Mouse (Mus musculus): ENCODE data around the gene Top2b.
A peak's percentile ranks its signal among the peaks of the same experiment; 100 is the strongest.

The Top2b gene

DNA sequence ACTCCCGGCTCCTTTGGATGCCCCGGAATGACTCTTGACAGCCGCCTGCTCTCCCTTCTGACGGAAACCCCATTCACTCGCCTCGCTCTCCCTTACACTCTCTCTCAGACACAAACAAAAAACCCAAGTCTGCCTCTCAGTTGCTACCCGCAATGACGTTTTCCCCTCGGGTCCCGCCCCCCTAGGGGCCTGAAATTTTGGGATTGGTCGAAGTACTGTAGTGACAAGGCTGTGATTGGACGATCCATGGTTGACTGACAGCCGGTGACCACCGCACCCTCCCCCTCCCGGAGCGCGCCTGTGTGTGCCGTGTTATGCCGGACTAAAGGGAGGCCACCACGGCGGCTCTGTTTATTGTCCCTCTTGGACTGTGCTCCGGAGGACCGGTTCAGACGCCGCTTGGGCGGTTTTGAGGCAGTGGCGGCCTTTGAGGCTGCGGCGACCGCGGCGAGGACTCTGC lies at the start of gene Top2b:
Gene Top2b, plus strand, starts transcription at position 302 of the 460 bp plus-strand sequence.
- DNase-seq (ENCODE audit: low spot score in 2 of 2) = peak; percentile 94 to 97

DNA sequence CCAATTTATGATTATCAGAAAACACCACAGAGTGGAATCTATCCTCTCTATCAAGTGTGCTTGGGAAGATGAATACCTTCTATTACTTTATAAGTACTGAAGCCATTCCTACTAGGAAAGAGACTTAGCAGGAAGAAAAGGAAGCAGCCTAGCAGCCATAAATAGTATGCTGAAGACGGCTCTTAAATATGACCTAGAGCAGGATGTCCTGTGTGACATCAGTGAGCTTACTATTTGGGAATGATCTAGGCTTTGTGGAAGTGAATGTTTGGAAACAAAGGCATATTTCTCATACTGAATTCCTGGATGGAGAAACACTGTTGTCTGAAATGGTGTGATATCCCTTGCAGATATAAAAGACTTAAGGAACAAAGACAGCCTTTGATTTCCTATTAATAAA lies 48.3 kb upstream of the Top2b start:
- no peak for DNase-seq (ENCODE audit: low spot score in 2 of 2)

DNA sequence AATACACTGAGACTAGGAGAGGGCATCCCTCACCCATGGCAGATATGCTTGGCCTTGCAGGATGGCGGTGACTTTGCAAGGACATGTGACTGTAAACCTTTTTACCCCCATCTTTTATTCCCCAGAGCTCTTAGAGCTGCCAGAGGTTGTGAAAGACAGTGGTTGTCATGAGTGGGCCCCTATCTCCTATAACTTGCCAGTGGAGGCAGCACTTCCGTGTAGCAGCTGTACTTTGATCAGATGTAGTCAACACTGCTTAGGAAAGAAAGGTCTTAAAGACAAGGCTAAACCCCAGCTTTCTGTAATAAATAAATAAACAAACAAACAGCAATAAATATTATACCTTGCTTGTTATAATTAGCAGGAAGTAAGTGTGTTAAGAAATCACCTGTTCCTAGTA lies 45.2 kb upstream of the Top2b start:
- no peak for DNase-seq (ENCODE audit: low spot score in 2 of 2)

DNA sequence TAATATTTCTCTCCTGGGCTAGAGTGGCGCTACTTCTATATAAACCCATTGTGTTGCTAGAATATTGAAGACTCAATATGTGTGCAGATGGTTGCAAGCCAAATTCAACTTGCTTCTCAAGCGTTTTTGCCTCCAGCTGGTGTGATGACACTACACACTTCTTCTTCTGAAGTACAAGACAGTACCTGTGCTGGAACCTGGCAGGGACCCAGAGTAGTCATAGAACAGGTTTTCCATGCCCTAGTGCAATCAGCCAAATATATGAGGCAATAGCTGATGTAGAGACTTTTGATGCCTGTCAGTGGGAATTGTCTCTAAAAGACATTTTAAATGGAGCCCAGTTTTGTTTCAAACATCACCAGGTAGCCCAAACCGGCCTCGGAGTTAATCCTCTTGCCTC lies 40.6 kb upstream of the Top2b start:
- DNase-seq (ENCODE audit: low spot score in 2 of 2) = no peak

DNA sequence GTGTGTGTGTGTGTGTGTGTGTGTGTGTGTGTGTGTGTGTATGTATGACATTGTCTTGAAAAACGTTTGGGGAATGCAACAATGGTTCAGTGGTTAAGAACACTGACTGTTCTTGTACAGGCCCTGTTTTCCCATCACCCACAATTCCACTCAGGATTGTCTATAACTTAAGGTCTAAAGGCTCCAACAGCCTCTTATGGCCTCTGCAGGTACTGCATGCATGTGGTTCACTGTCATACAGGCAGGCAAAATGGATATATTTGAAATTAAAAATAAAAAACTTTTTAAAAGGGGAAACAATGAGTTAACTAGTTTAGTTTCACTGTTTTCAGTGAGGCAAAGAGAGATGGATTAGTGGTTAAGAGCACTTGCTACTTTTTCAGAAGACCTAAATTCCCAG lies 39.8 kb upstream of the Top2b start:
- no peak for DNase-seq (ENCODE audit: low spot score in 2 of 2)

DNA sequence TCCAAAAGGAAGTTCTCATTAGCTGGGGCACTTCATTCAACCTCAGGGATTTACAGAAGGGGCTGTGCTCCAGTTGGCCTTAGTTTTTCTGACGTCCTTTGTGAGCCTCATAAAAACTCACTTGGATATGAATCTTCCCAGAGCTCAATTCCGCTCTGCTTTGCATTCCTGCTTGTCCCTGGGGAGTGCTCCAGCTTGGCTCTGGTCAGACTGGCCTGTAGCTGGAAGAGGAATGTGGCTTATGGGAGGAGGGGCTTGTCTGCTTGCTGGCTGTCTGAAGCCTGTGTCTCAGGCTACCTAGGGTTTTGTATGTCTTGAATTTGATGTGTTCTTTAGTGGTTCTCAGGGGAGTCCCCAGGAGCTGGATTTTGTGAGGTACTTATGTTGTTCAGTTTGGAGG lies 36.4 kb upstream of the Top2b start:
- no peak for DNase-seq (ENCODE audit: low spot score in 2 of 2)

DNA sequence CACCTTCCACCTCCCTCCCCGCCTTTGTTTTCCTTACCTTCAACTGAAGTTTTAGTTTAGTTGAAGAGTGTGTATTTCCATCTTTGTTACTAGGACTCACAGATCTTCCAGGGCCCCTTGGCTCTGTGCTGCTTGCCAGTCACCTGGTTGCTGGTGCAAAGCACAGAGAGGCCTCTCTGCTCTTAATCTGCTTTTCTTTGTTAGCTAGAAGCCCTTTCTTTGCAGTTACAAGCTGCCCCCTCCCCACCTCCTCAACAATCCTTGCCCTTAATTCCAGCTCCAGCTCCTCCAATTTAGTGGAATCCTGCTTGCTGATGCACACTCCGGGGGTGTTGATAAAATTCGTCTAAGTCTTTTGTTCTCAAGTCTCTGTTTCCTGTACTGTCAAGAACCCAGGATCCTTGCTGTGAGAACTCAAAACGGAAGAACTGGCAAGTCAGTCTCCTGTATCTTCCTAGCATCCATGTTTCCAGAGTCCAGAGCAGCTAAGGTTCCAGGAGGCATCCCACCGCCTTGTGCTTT lies 36.0 kb upstream of the Top2b start:
- DNase-seq (ENCODE audit: low spot score in 2 of 2) = no peak

DNA sequence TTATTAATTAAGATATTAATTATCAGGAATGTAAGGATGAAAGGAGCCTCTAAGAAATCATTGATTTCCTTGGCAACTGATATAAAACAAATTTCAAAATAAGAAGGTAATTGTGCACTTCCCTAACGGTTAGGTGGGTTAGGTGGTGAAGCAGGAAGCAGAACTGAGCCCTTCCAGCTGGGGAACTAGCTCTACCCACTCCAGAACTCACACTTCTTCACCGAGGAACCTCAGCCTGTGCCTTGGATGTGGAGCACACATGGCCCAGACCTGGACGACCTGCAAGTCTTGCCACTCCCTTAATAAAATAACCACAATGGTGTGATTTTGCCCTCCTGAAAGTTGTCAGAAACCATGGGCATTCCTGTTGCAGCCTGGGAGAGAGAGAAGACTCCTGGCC lies 35.2 kb upstream of the Top2b start:
- no peak for DNase-seq (ENCODE audit: low spot score in 2 of 2)

DNA sequence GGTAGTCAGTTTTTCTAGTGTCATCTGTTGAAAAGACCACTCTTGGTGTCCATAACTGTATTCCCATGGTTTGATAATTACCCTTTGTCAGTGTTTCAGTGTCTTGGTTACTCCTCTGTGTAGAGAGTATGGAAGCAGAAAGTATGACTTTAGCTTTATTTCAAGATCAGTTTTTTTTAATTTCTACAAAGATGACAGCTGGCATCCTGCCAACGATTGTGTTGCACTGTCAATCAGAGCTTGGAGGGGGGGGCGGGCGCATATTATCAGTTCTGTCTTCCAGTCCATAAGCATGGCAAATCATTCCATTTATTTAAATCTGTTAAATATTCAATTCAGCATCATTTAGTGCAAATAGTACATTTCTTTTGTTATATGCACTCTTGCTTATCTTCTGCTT lies 30.7 kb upstream of the Top2b start:
- no peak for DNase-seq (ENCODE audit: low spot score in 2 of 2)

DNA sequence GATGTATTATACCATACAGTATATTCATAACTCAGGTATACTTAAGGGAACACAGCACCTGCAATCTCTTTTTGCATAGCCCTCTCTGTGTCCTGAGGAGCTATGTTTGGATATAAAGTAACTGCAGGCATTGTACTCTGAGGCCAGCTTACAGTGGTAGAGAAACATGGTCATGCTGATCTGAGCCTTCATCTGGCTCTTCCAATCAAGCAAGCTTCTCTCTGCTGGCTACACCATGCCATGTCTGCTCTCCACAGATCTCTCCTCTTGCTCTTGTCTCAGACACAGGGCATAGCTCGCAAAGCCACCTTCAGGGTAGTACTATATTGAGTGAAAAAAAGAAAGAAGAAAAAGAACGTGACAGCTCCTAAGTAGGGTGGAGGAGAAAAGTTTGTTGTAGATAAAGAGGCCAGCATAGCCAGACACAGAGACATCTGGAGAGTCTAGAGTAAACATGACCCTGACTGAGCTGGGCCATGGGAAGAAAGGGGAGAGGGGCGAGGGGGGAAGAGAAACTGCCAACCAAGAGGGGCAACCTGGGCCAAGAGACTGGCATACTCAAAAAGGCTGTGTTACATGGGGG lies 29.1 kb upstream of the Top2b start:
- no peak for DNase-seq (ENCODE audit: low spot score in 2 of 2)

DNA sequence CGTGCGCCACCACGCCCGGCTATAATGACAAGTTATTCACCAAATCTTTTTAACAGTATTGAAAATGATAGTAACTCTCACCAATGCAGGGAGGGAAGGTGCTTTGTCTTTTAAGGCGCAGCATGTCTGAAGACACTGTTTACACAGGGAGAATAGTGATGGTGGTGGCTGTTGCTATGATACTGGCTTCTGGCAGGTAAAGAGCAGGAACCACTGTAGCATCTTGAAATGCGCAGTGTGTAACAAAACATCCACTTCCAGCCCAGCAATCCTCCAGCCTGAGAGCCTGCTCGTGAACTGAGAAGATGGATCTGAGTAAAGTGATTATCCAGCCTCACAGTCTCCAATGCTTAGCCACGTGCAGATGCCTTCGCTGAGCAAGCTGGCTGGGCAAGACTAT lies 17.5 kb upstream of the Top2b start:
- DNase-seq (ENCODE audit: low spot score in 2 of 2) = no peak

DNA sequence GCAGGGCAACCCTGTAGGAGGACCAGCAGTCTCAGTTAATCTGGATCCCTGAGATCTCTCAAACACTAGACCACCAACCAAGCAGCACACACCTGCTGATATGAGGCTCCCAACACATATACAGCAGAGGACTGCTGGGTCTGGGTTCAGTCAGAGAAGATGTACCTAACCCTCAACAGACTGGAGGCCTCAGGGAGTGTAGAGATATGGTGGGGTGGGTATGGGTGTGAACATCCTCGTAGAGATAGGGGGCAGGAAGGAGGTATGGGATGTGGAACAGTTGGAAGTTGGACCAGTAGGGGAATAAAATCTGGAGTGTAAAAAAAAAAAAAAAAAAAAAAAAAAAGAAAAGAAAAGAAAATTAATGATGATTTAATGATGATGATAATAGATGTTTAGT lies 5.3 kb upstream of the Top2b start:
- no peak for DNase-seq (ENCODE audit: low spot score in 2 of 2)

DNA sequence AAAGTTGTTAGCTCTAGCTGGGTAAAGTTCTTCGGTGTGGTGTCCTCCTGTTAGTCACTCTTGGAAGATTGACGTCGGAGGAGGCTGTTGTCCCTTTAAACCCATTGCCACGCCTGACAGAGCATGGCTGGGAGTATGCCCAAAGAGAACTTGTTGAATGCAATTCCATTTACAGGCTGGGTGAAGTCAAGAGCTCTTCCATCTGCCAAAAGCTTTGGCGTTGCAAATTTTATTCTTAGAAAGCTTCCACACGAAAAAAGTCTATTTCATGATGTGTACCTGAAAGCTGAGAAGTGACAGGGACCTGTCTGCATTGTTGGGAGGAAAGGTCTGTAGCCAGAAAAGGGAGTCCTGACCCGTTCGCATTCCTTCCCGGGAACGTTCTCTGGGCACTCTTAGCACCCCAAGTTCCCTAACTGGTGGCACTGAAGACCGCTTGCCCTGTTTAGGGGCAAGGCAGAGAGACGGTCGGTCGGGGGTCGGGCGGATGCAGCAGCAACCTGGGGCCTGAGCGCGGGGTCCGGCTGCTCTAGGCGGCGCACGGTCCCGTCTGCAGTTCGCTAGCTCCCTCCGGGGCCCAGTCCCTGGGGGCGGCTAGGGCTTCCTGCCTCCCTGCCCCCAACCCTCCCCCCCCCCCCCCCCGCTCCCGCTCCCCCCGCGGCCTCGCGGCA lies 683 bp upstream of the Top2b start:
- peak in 1 of 2 experiments; percentile 13 for DNase-seq (ENCODE audit: low spot score in 2 of 2)

DNA sequence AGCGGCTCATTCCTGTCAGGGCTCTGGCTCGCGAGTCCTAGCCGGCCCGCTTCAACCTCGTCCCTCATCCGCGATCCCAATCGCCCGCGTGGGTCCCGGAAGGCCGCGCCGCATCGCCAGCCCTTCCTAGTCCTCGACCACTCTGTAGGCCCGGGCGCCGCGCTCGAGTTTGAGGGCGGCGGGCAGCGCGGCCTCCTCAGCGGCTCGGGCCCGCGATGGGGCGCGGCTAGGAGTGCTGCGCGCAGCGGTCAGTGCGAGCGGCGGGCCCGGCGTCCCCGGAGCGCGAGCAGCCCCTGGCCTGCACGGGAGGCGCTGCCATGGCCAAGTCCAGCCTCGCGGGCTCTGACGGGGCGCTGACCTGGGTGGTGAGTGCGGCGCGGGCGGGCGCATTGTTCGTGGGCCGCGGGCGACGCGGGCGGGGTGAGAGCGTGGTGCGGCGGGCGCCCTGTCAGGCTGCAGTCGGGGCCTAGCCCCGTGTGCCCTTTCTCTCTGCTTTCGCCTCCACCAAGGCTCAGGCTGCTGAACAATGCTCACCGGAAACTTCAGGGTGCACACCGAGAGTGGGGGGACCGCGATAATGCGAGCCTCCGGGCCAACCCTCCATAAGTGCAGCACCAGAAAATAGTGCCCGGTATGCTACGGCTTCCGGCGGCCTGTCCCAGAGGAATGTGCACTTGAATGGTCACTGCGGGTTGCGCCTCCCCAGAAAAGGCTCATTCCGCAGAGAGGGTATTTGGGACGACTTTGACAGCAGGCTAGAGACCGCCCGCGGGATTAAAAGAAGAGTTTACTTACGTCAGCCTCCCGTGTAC lies 589 bp downstream of the Top2b start:
- peak; percentile 41 to 69 for DNase-seq (ENCODE audit: low spot score in 2 of 2)

DNA sequence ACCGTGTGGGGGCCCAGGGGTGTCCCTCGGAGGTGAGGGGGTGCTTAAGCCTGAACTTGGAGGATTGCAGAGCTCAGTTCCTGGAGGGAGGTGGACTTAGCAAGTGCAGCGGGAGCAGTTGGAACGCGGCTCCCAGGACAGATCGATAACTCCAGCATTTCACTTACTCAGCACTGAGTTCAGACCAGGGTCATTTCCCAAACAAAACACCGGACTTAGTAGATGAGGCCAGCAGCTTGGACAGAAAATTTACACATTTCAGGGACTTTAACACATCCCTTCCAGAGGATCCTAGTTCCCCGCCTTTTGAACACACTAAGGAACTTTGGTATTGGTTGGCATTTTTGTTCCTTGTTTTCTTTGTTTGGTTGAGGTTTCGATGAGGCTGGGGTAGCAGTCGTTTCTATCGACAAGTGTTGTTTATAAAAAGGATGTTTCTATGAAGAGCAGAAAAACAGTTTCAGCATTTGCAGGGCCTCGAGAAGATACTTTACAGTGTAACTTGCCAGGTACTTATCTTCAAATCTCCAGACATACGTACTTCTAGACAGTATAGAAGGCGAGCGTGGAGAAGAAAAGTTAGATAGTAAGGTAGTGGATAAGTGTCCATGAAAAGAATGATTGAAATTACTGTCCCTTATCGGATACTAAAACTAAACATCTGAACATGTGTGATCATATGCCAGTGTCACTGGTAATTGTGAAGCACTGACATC lies 1.4 kb downstream of the Top2b start:
- DNase-seq (ENCODE audit: low spot score in 2 of 2) = no peak

DNA sequence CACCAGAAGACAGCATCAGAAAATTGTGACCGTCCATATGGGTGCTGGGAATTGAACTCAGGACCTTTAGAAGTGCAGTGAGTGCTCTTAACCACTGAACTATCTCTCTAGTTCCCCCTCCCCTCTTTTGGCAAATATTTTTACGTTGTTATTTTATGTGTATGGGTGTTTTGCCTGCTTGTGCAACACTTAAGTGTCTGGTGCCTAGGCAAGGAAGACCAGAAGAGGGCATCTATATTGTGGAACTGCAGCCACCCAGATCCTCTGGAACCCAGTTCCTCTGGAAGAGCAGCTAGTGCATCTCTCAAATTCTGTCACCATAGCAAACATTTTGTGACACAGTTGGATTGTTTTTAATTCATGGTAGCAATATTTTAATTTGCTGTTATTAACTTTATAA lies 2.0 kb downstream of the Top2b start:
- DNase-seq (ENCODE audit: low spot score in 2 of 2) = no peak

DNA sequence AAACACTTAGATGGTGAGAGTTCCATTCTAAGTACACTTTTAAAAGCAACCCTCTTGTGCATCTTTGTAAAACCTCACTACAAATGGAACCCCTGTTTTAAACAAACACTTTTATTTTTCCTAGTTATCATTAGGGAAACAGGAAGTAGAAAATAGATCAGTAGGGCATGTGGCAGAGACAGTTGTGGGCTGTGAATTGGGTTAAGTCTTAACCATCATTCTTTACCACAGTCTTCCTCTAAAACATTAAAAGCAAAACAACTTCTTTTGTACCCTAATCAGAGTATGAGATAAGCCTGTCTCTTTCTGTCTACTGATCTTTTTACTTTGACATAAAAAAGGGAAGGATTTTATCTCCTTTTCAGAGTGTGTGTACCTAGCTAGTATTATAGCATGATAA lies 7.8 kb downstream of the Top2b start:
- no peak for DNase-seq (ENCODE audit: low spot score in 2 of 2)

DNA sequence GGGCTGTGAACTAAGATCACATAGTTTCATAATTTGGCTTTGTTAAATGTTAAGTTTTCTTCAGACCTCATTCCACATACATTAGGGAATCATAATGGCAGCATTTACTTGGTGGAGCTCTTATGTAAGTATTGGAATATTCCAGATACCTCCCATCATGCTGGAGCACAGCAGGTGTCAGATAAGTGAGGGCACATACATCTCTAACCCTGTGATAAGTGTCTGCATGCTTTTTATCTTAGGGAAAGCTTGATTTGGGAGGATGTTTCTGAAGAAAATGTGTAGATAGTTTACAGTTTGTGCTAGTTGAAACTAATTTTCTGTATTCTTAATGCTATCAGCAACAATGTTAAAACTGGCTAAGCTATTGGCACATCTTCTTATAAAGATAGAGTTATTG lies 8.2 kb downstream of the Top2b start:
- no peak for DNase-seq (ENCODE audit: low spot score in 2 of 2)

DNA sequence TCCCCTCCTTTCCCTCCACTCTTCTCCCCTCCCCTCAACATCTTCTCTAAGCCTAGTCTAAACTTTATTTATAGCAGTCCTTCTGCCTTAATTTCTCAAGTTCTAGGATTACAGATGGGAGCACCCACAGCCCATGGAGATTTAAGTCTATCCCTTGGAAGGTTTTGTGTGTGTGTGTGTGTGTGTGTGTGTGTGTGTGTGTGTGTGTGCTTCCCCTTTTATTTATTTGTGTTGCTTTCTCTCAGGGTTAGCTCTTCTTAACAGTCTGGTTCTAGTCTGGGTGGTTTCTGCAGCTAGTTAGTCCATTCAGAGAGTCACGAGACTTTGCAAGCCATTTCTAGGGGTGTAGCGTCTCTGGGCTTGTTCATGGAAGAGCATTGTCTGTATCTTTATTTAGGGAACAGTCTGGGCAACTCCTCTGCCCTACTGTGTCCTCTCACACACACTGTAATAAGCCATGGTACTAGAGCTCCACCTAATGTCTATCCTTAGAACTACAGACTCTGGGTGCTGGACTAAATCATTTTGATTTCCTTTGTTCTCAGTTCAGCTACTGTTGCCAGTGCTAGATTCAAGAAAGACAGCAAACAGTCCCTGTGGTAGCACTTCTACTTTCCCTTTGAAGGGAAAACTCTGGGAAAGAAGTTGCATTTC lies 15.1 kb downstream of the Top2b start:
- peak in 1 of 2 experiments; percentile 6 for DNase-seq (ENCODE audit: low spot score in 2 of 2)

DNA sequence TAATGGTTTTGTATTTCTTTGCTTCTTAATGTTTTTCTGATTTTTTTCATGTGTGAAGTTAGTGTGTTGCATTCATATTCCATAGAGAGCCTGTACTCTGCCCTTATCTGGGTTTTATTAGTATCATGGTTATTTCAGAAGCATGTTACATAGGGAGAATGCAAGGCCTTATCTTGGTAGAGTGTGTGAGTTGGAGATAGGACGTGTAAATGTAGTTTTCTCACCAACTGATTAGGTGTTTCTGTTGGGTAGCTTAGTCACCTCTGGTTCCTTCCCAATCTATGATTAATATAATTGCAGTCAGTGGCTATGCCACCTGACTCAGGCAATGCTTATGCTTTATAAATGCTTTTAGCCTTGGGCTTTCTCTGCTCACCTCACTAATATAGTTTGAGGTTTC lies 19.8 kb downstream of the Top2b start:
- no peak for DNase-seq (ENCODE audit: low spot score in 2 of 2)

DNA sequence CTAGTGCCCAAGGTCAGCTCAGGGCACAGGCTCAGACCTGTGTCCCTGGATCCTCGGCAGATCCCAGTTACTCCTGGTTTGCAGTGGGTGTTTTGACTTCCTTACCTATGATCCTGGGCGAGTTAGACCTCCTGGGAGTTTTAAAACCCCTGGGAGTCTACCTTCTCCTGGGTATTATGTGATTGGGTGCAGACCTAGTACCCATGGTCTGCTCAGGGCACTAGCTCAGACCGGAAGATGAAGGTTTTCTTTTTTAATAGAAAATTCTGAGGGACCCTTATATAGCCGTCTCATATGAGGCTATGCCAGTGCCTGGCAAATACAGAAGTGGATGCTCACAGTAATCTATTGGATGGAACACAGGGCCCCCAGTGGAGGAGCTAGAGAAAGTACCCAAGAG lies 40.2 kb downstream of the Top2b start:
- no peak for DNase-seq (ENCODE audit: low spot score in 2 of 2)

DNA sequence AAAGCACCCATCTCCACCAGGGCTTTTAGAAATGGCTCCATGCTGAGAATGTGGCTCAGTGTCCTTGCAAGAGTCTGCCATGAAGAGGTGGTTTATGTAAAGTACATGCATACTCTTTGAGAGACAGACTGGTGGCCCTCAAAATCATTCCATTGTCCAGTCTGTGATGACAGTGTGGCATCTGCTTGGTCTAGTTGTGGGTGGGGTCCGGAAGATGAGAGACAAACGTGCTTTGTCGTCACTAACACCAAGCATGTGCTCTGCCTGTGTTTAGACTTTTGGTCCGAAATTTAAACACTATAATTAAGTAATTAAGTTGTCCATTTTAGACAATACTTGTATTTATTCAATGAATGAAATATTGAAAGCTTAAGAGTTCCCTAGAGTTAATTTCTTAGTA lies 49.2 kb downstream of the Top2b start:
- DNase-seq (ENCODE audit: low spot score in 2 of 2) = no peak
